ENCODE assay signal across 9 mouse cellular contexts in genomic region chr4:62359256-62359775, GRCm38 (mm10). TPM values are rescaled to one million over a fixed set of nuclear protein-coding genes. Genes with fewer than 3 reads are reported as not detected.
DNase-seq lines count a peak whose midpoint lies in the region; ATAC-seq and TF ChIP-seq lines count a peak whose summit lies in the region.
"Had no signal": no experiment of that assay in that cellular context is flagged by ENCODE, and none has a peak within 500 bp of the region (broad histone marks: within the 10 kb centered on the region; RNA-seq: fewer than 3 reads in every experiment).

No protein-coding gene starts in this region.

- no peak for TF ChIP-seq CTCF in bone marrow, adult 2 months (IDR thresholded peaks at IDR 0.05; ENCODE audit: control insufficient read depth, insufficient read depth, low read length)

- H3K9ac ChIP-seq in kidney, embryonic 15.5 days: peak overlapping the region; percentile 71
- peak overlapping the region; percentile 74 for H3K9ac ChIP-seq in neural tube, embryonic 12.5 days

- H3K4me1 ChIP-seq in kidney, embryonic 15.5 days: peaks cover 25% of the 10 kb centered on the region
- peaks cover 2% of the 10 kb centered on the region; the same call in 1 of the 2 replicates for H3K4me1 ChIP-seq in bone marrow, adult 2 months (ENCODE audit: control insufficient read depth, insufficient read depth, low read length)
- peaks cover 17% of the 10 kb centered on the region for H3K4me1 ChIP-seq in neural tube, embryonic 12.5 days

- no peaks in the 10 kb centered on the region for H3K9me3 ChIP-seq in kidney, embryonic 15.5 days (replicated peaks)
- no peaks in the 10 kb centered on the region for H3K9me3 ChIP-seq in neural tube, embryonic 12.5 days

- peaks cover 6% of the 10 kb centered on the region; the same call in 1 of the 2 replicates for H3K36me3 ChIP-seq in kidney, embryonic 15.5 days
- H3K36me3 ChIP-seq in neural tube, embryonic 12.5 days: no peaks in the 10 kb centered on the region

- no peak for ATAC-seq in kidney, embryonic 15.5 days (replicated peaks; ENCODE audit: low FRiP score)
- ATAC-seq in neural tube, embryonic 12.5 days (ENCODE audit: low FRiP score, low read depth): no peak
- ATAC-seq in frontal cortex, adult (ENCODE audit: low TSS enrichment): no peak

- H3K4me2 ChIP-seq in kidney, embryonic 15.5 days: peak overlapping the region; percentile 61
- H3K4me2 ChIP-seq in neural tube, embryonic 12.5 days (replicated peaks): peak overlapping the region; percentile 69

- H3K4me3 ChIP-seq in kidney, embryonic 15.5 days (replicated peaks): peak overlapping the region; percentile 87
- H3K4me3 ChIP-seq in bone marrow, adult 2 months (replicated peaks; ENCODE audit: control insufficient read depth, low read depth, low read length): peak overlapping the region; percentile 98
- peak overlapping the region; percentile 70 for H3K4me3 ChIP-seq in neural tube, embryonic 12.5 days

- 45% methylated on average over 7 of the region's 7 CpGs for WGBS in kidney, embryonic 15.5 days
- 34% methylated on average over 7 of the region's 7 CpGs for WGBS in bone marrow, adult 2 months
- 55% methylated on average over 7 of the region's 7 CpGs for WGBS in neural tube, embryonic 12.5 days

- H3K27ac ChIP-seq in kidney, embryonic 15.5 days: 0 out of 2 replicates have a peak overlapping the region, but pooled peaks have one; percentile 85
- H3K27ac ChIP-seq in bone marrow, adult 2 months (ENCODE audit: control insufficient read depth, insufficient read depth, low read depth, low read length, poor library complexity): no peak overlapping the region
- no peak overlapping the region for H3K27ac ChIP-seq in neural tube, embryonic 12.5 days

- TF ChIP-seq POLR2A in bone marrow, adult 2 months (IDR thresholded peaks at IDR 0.05; ENCODE audit: borderline replicate concordance, control insufficient read depth, low read depth, low read length): no peak

- no peak for DNase-seq in kidney, adult 11 months
- peak; percentile 33 for DNase-seq in induced T-regulatory cell, adult 2 months (ENCODE audit: low read depth)
- no peak for DNase-seq in spleen, postnatal 10 days (ENCODE audit: low spot score in 2 of 2)
- no peak for DNase-seq in thymus, postnatal 36 days
- DNase-seq: right cerebral cortex, postnatal 25 days had no signal

- no peaks in the 10 kb centered on the region for H3K27me3 ChIP-seq in kidney, embryonic 15.5 days
- H3K27me3 ChIP-seq in neural tube, embryonic 12.5 days (replicated peaks): no peaks in the 10 kb centered on the region

RNA-seq across cellular contexts. Expression of gene Fkbp15, which starts 1.0 kb away (rescaled TPM):
- polyA plus RNA-seq in kidney, embryonic 15.5 days (2015; fragmentation: Nextera tagmentation; extraction: Ambion mirVana): 24.3 and 24.7 TPM in 2 replicates
- 13.2 and 32.9 TPM in 2 replicates for polyA plus RNA-seq in bone marrow, adult 2 months (2011; ENCODE audit: insufficient read depth, insufficient read length, low replicate concordance, missing spikeins)
- polyA plus RNA-seq in neural tube, embryonic 12.5 days (2016; fragmentation: Nextera tagmentation; extraction: Ambion mirVana): 25.7 and 26.9 TPM in 2 replicates

RNA-seq across cellular contexts. Expression of gene Slc31a1, which starts 1.2 kb away (rescaled TPM):
- polyA plus RNA-seq in kidney, embryonic 15.5 days (2015; fragmentation: Nextera tagmentation; extraction: Ambion mirVana): 50.9 and 53.9 TPM in 2 replicates
- polyA plus RNA-seq in bone marrow, adult 2 months (2011; ENCODE audit: insufficient read depth, insufficient read length, low replicate concordance, missing spikeins): 4.9 and 7.3 TPM in 2 replicates
- polyA plus RNA-seq in neural tube, embryonic 12.5 days (2016; fragmentation: Nextera tagmentation; extraction: Ambion mirVana): 39.7 and 40.7 TPM in 2 replicates

RNA-seq across cellular contexts. Expression of gene Cdc26, which starts 49.1 kb away (rescaled TPM):
- polyA plus RNA-seq in kidney, embryonic 15.5 days (2015; fragmentation: Nextera tagmentation; extraction: Ambion mirVana): 161 and 178 TPM in 2 replicates
- 93.6 and 98.5 TPM in 2 replicates for polyA plus RNA-seq in bone marrow, adult 2 months (2011; ENCODE audit: insufficient read depth, insufficient read length, low replicate concordance, missing spikeins)
- polyA plus RNA-seq in neural tube, embryonic 12.5 days (2016; fragmentation: Nextera tagmentation; extraction: Ambion mirVana): 139 and 140 TPM in 2 replicates

RNA-seq across cellular contexts. Expression of gene Prpf4, which starts 49.3 kb away (rescaled TPM):
- 23.5 and 24.9 TPM in 2 replicates for polyA plus RNA-seq in kidney, embryonic 15.5 days (2015; fragmentation: Nextera tagmentation; extraction: Ambion mirVana)
- polyA plus RNA-seq in bone marrow, adult 2 months (2011; ENCODE audit: insufficient read depth, insufficient read length, low replicate concordance, missing spikeins): 7.3 and 13.7 TPM in 2 replicates
- 22.0 and 23.3 TPM in 2 replicates for polyA plus RNA-seq in neural tube, embryonic 12.5 days (2016; fragmentation: Nextera tagmentation; extraction: Ambion mirVana)
